Mouse (Mus musculus): ENCODE measurements around the gene Zfp292.

DNA sequence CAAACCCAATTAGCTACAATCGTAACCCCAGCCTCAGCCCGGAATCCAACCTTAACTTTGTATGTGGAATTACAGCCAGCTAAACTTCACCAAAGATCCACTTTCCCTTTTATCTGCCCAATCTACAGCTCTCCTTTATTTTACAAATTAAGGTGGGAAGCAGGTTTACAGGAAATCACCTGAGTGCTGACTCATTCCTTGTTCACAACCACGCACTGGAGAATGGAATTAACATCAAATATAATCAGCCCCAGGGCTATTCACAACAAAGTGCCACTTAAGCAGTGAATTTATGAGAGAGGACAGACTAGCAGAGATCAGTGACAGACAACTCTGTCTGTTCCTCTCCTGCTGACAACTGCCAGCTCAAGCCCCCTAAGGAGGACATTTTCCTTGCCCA, 28.6 kb upstream of the Zfp292 start:
- TF ChIP-seq MYOD1 (IDR thresholded peaks at IDR 0.05; ENCODE audit: control insufficient read depth in 1 of 3, insufficient read length in 2 of 3, low read depth in 2 of 3) (no peak), POLR2A (IDR thresholded peaks at IDR 0.05; ENCODE audit: insufficient read length, low read depth) (no peak), TCF12 (IDR thresholded peaks at IDR 0.05; ENCODE audit: insufficient read depth, poor library complexity, severe bottlenecking) (no peak), MAX (IDR thresholded peaks at IDR 0.05; ENCODE audit: low read depth) (no peak), E2F4 (IDR thresholded peaks at IDR 0.05; ENCODE audit: insufficient read depth) (no peak), MYOG (IDR thresholded peaks at IDR 0.05; ENCODE audit: control insufficient read depth in 1 of 3, insufficient read depth in 1 of 3, insufficient read length in 2 of 3, low read depth in 2 of 3) (no peak), USF1 (IDR thresholded peaks at IDR 0.05; ENCODE audit: low read depth) (no peak), POLR2AphosphoS2 (IDR thresholded peaks at IDR 0.05; ENCODE audit: insufficient read length, low read depth) (no peak), CEBPB (IDR thresholded peaks at IDR 0.05; ENCODE audit: insufficient read depth, poor library complexity, severe bottlenecking) (no peak), REST (IDR thresholded peaks at IDR 0.05; ENCODE audit: insufficient read depth, insufficient read length) (no peak)
